Mouse (Mus musculus) layer of hippocampus, adult 2 months (tissue): Measurements from ENCODE around the gene Lrrc55. TPM values are rescaled to one million over a fixed set of nuclear protein-coding genes. Genes with fewer than 3 reads are reported as not detected.
A peak's percentile ranks its signal among the peaks of the same experiment; 100 is the strongest.

Source experiments
- DNase-seq, 2 experiments: peaks; one replicate each; pipeline ENCODE4 v3.0.0; 2022; ENCODE audit warnings: low spot score in 2 of 2
- H3K27ac ChIP-seq: fragments of 200-600 bp; 2 replicates; pipeline ENCODE4 v1.8.1; 2022
- H3K4me3 ChIP-seq: fragments of 200-600 bp; 2 replicates; pipeline ENCODE4 v1.8.1; 2022; ENCODE audit warnings: mild to moderate bottlenecking
- CTCF ChIP-seq: fragments of 200-600 bp; conservative IDR thresholded peaks from 2 replicates; pipeline ENCODE4 v1.8.1; 2022; ENCODE audit warnings: antibody characterized with exemption, mild to moderate bottlenecking, moderate library complexity
- total RNA-seq, 2 experiments: library from RNA; stranded (reverse); gene quantifications; 2 replicates each; pipeline ENCODE4 v1.2.3; 2021

The Lrrc55 gene
- total RNA-seq, 2 experiments from 2014 or later = 13.3 to 13.7 TPM

DNA sequence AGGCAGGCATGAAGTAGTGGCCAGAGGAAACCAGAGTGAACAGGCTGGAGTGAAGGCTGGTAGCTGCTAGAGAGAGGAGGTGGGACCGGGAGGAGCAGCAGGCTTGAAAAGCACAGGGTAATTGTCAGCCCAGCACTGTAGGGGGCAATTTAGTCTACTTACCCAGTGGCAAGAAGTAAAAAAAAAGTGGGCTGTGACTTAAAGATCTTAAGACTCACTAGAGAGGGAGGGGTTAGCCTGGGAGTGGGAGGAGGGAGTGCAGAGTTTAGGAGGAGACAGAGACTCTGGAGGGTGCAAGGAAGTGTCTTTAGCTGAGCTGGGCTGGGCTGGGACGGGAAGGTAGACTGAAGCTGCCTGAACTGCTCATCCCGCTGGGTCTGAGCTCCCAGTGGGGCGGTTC is 60.9 kb downstream of the Lrrc55 start, which contains the start of gene Aplnr:
Gene Aplnr (plus strand): TSS at position 137 of the 400 bp plus-strand sequence.
- DNase-seq = no peak
- no peak for TF ChIP-seq CTCF
- Histone ChIP-seq H3K4me3 (no peak within 1 kb of the TSS), H3K27ac (no peak within 1 kb of the TSS)

GRCm38 (mm10) chr2:85135099-85135498 is 61.9 kb downstream of the Lrrc55 start:
- H3K4me3 ChIP-seq = no peak overlapping the region
- TF ChIP-seq CTCF = no peak
- no peak overlapping the region for H3K27ac ChIP-seq

DNA sequence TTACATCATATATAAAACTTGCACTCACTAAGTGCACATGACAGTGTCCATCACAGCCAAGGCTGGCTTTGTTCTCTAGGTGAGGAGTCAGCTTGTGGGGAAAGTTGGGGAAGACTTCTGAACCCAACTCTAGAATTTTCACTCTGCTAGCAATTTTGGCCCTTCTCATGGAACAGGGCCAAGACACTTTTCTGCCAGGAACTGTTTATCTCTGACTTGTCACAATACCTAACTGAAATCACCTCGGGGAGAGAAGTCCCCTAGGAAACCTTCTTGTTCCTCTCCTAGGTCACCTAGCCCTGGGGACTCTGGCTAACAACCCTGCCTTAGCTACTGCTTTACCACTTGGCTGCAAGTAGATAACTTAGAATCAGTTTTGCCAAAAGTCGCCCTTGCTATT is 64.8 kb downstream of the Lrrc55 start:
- no peak overlapping the region for H3K4me3 ChIP-seq
- no peak overlapping the region for H3K27ac ChIP-seq
- no peak for DNase-seq
- no peak for TF ChIP-seq CTCF

More at GRCm38 (mm10) chr2:85135099-85135498, 61.9 kb downstream of the Lrrc55 start:
- DNase-seq = no peak

- Histone ChIP-seq H3K4me3 (no peak overlapping the region), H3K27ac (no peak overlapping the region)
- DNase-seq = no peak
- no peak for TF ChIP-seq CTCF
Measured at GRCm38 (mm10) chr2:85131724-85132123, 65.3 kb downstream of the Lrrc55 start.

DNA sequence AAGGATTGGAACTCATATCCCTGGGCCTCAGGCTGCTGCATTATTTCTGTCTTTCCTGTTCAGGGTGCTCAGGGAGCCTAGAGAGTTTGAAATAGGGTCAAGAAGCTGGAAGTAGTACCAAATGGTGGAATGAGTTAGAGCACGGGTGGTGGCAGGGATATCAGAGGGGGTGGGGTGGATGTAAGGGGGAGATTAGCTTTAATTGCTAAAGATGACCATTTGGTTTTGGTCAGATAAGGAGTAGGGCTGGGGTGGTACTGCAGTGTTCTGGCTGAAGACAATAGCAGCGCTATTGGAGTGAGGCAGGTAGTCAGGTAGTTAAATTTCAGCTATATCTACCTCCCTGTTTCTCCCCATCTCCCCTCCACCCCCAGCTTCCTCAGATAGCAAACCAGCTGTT is 65.8 kb downstream of the Lrrc55 start:
- no peak for TF ChIP-seq CTCF
- DNase-seq = no peak
- Histone ChIP-seq H3K4me3 (no peak overlapping the region), H3K27ac (no peak overlapping the region)

GRCm38 (mm10) chr2:85129496-85129971 is 67.5 kb downstream of the Lrrc55 start:
- no peak overlapping the region for H3K4me3 ChIP-seq
- H3K27ac ChIP-seq = no peak overlapping the region; the same call in 1 of the 2 replicates
- no peak for DNase-seq
- no peak for TF ChIP-seq CTCF

DNA sequence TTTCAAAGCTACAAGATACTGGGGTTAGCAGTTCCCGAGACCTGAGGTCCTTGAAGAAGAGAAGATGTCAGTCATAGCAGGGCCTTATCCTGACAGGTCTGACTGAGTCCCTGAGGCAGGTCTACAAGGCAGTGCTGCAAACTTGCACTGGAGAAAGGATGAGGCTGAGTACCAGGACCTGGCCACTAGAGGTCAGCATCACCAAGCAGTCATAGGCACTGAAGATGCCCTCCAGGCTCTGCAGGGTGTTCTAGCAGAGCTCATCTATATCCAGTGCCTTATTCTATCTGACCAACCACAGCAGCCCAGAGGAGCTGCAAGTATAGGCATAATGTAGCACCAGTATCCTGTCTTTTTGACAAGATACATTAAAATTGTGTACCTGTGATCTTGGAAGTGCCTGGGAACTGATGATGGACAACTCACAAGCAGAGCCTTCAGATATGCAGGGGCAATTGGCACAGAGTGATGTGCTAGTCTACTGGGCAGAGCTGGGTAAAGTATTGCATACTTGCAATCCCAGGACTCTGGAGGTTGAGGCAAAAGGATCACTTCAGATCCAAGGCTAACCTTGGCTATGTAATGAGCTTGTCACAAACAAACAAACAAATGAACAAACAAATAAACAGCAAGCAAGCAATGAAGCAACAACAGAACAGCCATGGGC is 73.0 kb downstream of the Lrrc55 start:
- peak; percentile 90 for TF ChIP-seq CTCF
- H3K27ac ChIP-seq = no peak overlapping the region
- DNase-seq = peak; percentile 78 to 80

DNA sequence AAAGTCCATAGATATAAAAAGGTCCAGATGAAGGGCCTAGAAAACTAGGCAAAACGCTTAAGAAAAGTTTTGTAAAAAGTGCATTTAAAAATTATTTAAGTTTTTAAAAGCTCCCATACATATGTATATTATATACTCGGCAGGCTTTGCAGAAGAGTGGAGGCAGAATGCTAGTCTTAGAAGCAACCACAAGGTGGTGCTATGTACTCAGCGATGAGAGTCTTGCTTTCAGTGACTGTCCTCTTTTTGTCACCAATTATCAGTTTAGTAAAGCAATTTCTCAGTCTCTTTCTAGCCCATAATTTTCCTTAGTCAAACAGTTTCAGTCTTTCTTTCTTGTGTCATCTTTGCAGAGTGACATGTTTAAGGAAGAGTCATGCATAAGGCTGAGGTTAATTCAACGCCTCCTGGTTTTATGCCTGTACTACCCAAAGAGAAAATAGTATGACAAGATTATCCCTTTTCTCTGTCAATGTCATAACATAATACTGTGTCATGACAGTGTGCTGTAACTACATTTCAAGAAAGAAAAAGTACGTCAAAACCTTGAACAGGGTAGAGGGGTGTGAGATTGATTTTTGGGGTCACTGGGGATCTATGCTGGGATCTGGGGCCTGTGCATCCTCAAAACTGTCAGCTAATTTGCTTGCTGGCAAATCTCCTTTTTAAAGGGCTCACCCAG is 73.7 kb downstream of the Lrrc55 start:
- DNase-seq = peak; percentile 51 to 66
- Histone ChIP-seq H3K27ac (no peak overlapping the region), H3K4me3 (no peak overlapping the region)
- TF ChIP-seq CTCF = peak; percentile 93

More for the DNA sequence above, 73.0 kb downstream of the Lrrc55 start:
- no peak overlapping the region for H3K4me3 ChIP-seq

Other genes with a start within 250 kb of the Lrrc55 start
- not detected for gene Prg2, start 216.7 kb downstream of the Lrrc55 start, total RNA-seq
- not detected for gene Prg3, start 209.0 kb downstream of the Lrrc55 start, total RNA-seq
- gene Ssrp1, start 160.0 kb downstream of the Lrrc55 start, total RNA-seq = 100 to 1,000 TPM; 125 to 132 TPM
- 1 to 10 TPM; 2.3 to 2.4 TPM for gene P2rx3, start 159.7 kb downstream of the Lrrc55 start, total RNA-seq
- 100 to 1,000 TPM; 166 to 182 TPM for gene Tnks1bp1, start 149.2 kb downstream of the Lrrc55 start, total RNA-seq
- gene Aplnr, start 61.0 kb downstream of the Lrrc55 start, total RNA-seq = 1 to 10 TPM in 1 of 2 experiments, under 1 TPM in 1; 0.42 to 1.0 TPM
- not detected for gene Olfr987, start 142.1 kb upstream of the Lrrc55 start, total RNA-seq
- not detected for gene Olfr988, start 166.0 kb upstream of the Lrrc55 start, total RNA-seq
- gene Olfr992, start 212.3 kb upstream of the Lrrc55 start, total RNA-seq = not detected
- gene Olfr993, start 217.7 kb upstream of the Lrrc55 start, total RNA-seq = not detected
- not detected for gene Olfr994, start 239.3 kb upstream of the Lrrc55 start, total RNA-seq
- not detected for gene Olfr995, start 246.4 kb upstream of the Lrrc55 start, total RNA-seq